Mouse (Mus musculus) MEL (cell line): ENCODE measurements around the gene Casp6. TPM values are rescaled to one million over a fixed set of nuclear protein-coding genes. Genes with fewer than 3 reads are reported as not detected.
A peak's percentile ranks its signal among the peaks of the same experiment; 100 is the strongest.

Experiments
- DNase-seq: peaks from one replicate; pipeline ENCODE4 v3.0.0; 2011; ENCODE audit warnings: low read depth, low spot score
- H3K27ac ChIP-seq: 2 replicates; pipeline ENCODE4 v1.5.1; 2012; ENCODE audit warnings: low read depth, mild to moderate bottlenecking, control low read depth, low read length, moderate library complexity; ENCODE audit not compliant: control insufficient read depth
- H3K27me3 ChIP-seq, 2 experiments: fragments of 150-350 bp in 1 of 2; sonication (generic) in 1 of 2; 2 replicates each; pipeline ENCODE4 v1.6.1; 2012; ENCODE audit warnings: low read length in 2 of 2, mild to moderate bottlenecking in 2 of 2, improper control_type of control experiment in 1 of 2, moderate library complexity in 1 of 2; ENCODE audit not compliant: insufficient read depth in 2 of 2, control insufficient read depth in 1 of 2
- H3K36me3 ChIP-seq, 2 experiments: 2 replicates each; pipeline ENCODE4 v1.6.1; 2012 to 2014; ENCODE audit warnings: low read length in 2 of 2, improper control_type of control experiment in 1 of 2, inconsistent platforms in 1 of 2, mild to moderate bottlenecking in 1 of 2; ENCODE audit not compliant: insufficient read depth in 2 of 2, control insufficient read depth in 1 of 2
- H3K4me1 ChIP-seq, 2 experiments: fragments of 150-350 bp in 1 of 2; sonication (generic) in 1 of 2; 2 replicates each; pipeline ENCODE4 v1.6.1; 2012; ENCODE audit warnings: low read length in 2 of 2, improper control_type of control experiment in 1 of 2, mild to moderate bottlenecking in 1 of 2; ENCODE audit not compliant: insufficient read depth in 2 of 2, control insufficient read depth in 1 of 2
- H3K4me3 ChIP-seq, 2 experiments: fragments of 150-350 bp in 1 of 2; sonication (generic) in 1 of 2; 2 replicates each; pipeline ENCODE4 v1.5.1; 2012; ENCODE audit warnings: low read depth in 2 of 2, low read length in 2 of 2, mild to moderate bottlenecking in 2 of 2, moderate library complexity in 2 of 2, control low read depth in 1 of 2, improper control_type of control experiment in 1 of 2; ENCODE audit not compliant: control insufficient read depth in 1 of 2, insufficient read depth in 1 of 2
- H3K79me2 ChIP-seq: 2 replicates; pipeline ENCODE4 v1.6.1; 2012; ENCODE audit warnings: mild to moderate bottlenecking, low read length, moderate library complexity; ENCODE audit not compliant: control insufficient read depth, poor library complexity, insufficient read depth
- H3K9ac ChIP-seq: 2 replicates; pipeline ENCODE4 v1.6.1; 2012; ENCODE audit warnings: low read depth, mild to moderate bottlenecking, control low read depth, low read length, moderate library complexity; ENCODE audit not compliant: control insufficient read depth, poor library complexity, severe bottlenecking
- H3K9me3 ChIP-seq: fragments of 150-350 bp; sonication (generic); replicated peaks from 2 replicates; pipeline ENCODE4 v1.6.1; 2012; ENCODE audit warnings: mild to moderate bottlenecking, low read length, improper control_type of control experiment, moderate library complexity; ENCODE audit not compliant: insufficient read depth
- EP300 ChIP-seq, 2 experiments: IDR thresholded peaks; 2 replicates each; pipeline ENCODE4 v1.6.1; 2011; ENCODE audit warnings: improper control_type of control experiment in 2 of 2, low read length in 2 of 2, low read depth in 1 of 2, mild to moderate bottlenecking in 1 of 2
- ETS1 ChIP-seq: IDR thresholded peaks from 2 replicates; pipeline ENCODE4 v1.6.1; 2012; ENCODE audit warnings: low read depth, mild to moderate bottlenecking, inconsistent platforms, low read length, improper control_type of control experiment, moderate library complexity
- GABPA ChIP-seq: IDR thresholded peaks from 2 replicates; pipeline ENCODE4 v1.6.1; 2012; ENCODE audit warnings: low read depth, mild to moderate bottlenecking, inconsistent platforms, low read length, improper control_type of control experiment, moderate library complexity
- HCFC1 ChIP-seq: IDR thresholded peaks from 2 replicates; pipeline ENCODE4 v1.6.1; 2012; ENCODE audit warnings: low read depth, mild to moderate bottlenecking, inconsistent platforms, low read length, improper control_type of control experiment, moderate library complexity
- MAZ ChIP-seq: IDR thresholded peaks from 2 replicates; pipeline ENCODE4 v1.6.1; 2012; ENCODE audit warnings: low read depth, mild to moderate bottlenecking, inconsistent platforms, low read length, improper control_type of control experiment
- MYC ChIP-seq: IDR thresholded peaks from 2 replicates; pipeline ENCODE4 v1.6.1; 2011; ENCODE audit warnings: low read depth, mild to moderate bottlenecking, low read length, improper control_type of control experiment, moderate library complexity
- RAD21 ChIP-seq: IDR thresholded peaks from 2 replicates; pipeline ENCODE4 v1.6.1; 2011; ENCODE audit warnings: mild to moderate bottlenecking, low read depth, low read length, improper control_type of control experiment
- SIN3A ChIP-seq: IDR thresholded peaks from 2 replicates; pipeline ENCODE4 v1.6.1; 2012; ENCODE audit warnings: low read length, improper control_type of control experiment, inconsistent platforms
- TBP ChIP-seq: IDR thresholded peaks from 2 replicates; pipeline ENCODE4 v1.8.0; 2011; ENCODE audit warnings: low read depth, low read length, improper control_type of control experiment
- USF1 ChIP-seq: IDR thresholded peaks from 2 replicates; pipeline ENCODE4 v1.6.1; 2014; ENCODE audit warnings: low read depth, mild to moderate bottlenecking, inconsistent platforms, low read length, improper control_type of control experiment, moderate library complexity
- USF2 ChIP-seq, 2 experiments: IDR thresholded peaks; 2 replicates each; pipeline ENCODE4 v1.6.1; 2011 to 2012; ENCODE audit warnings: improper control_type of control experiment in 2 of 2, low read length in 2 of 2, borderline replicate concordance in 1 of 2, inconsistent platforms in 1 of 2, low read depth in 1 of 2, mild to moderate bottlenecking in 1 of 2; ENCODE audit not compliant: insufficient read depth in 1 of 2
- polyA plus RNA-seq, 2 experiments: library from polyadenylated mRNA; stranded (reverse) in 1 of 2; unstranded in 1 of 2; fragments of >175 nt in 1 of 2; fragments of >200 nt in 1 of 2; gene quantifications; 2 replicates each; pipeline versions ENCODE4 v1.2.1 to v1.2.4; 2012; ENCODE audit warnings: low replicate concordance in 2 of 2, low read depth in 1 of 2; ENCODE audit not compliant: insufficient read length in 2 of 2, insufficient read depth in 1 of 2, missing spikeins in 1 of 2
- total RNA-seq: library from RNA; depleted of rRNA; stranded (reverse); fragments of 300-350 nt; gene quantifications from 2 replicates; pipeline ENCODE4 v1.2.3, GENCODE M21; 2012

The Casp6 gene
- total and polyA plus RNA-seq, 3 experiments, result 8.7 to 34.2 TPM; not detected in 1

DNA sequence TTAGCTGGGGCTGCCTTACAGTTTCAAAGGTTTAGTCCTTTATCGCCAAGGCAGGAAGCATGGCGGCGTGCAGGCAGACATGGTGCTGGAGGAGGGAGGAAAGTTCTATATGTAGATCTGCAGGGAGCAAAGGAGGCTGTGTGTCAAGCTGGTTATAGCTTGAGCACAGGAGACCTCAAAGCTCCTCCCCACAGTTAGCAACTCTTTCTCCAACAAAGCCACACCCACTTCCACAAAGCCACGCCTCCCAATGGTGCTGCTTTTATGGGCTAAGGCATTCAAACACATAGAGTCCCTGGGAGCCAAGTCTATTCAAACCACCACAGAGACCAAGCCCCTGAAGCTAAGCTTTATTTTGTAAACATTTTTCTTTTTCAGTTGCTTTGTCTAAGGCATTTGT lies 2.3 kb upstream of the Casp6 start:
- Histone ChIP-seq H3K9ac (no peak overlapping the region), H3K36me3 (peaks cover 2 to 10% of the 10 kb centered on the region in 2 experiments; a peak in 3 of 4 replicates), H3K9me3 (no peaks in the 10 kb centered on the region), H3K4me3 (no peak overlapping the region), H3K27me3 (no peaks in the 10 kb centered on the region), H3K79me2 (no peaks in the 10 kb centered on the region), H3K27ac (no peak overlapping the region), H3K4me1 (peaks cover 0 to 18% of the 10 kb centered on the region in 2 experiments; a peak in 3 of 4 replicates)
- peak; percentile 61 for DNase-seq
- TF ChIP-seq GABPA (no peak), HCFC1 (no peak), MYC (no peak), SIN3A (no peak), USF2 (IDR thresholded peaks at IDR 0.05; ENCODE audit: borderline replicate concordance in 1 of 2, insufficient read depth in 1 of 2, low read depth in 1 of 2, low read length in 2 of 2) (no peak), RAD21 (no peak), EP300 (IDR thresholded peaks at IDR 0.05; ENCODE audit: low read depth in 1 of 2, low read length in 2 of 2) (no peak), ETS1 (no peak)

DNA sequence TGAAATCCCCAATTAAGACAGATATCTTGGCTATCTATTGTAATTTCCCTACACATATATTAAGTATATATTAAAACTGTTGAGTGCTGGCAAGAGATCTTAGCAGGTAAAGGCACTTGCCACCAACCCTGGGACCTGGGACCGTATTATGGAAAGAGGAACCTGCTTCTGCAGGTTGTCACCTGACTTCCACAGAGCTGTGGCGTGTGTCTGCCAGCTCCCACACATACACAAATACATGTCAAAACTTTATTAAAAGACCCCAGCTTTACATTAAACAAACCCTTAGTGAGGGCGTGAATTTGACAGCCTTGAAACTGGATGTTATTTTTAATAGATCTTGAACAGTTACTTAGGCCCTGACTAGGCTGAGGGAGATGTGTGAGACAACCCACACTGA lies 2.1 kb downstream of the Casp6 start:
- peak; percentile 57; the same call in 1 of the 2 replicates for TF ChIP-seq USF1
- no peak for TF ChIP-seq SIN3A
- H3K9ac ChIP-seq, result no peak overlapping the region
- H3K27ac ChIP-seq, result no peak overlapping the region
- DNase-seq, result no peak
- peaks cover 0 to 10% of the 10 kb centered on the region in 2 experiments; a peak in 2 of 4 replicates for H3K36me3 ChIP-seq
- H3K27me3 ChIP-seq, result no peaks in the 10 kb centered on the region
- no peaks in the 10 kb centered on the region for H3K9me3 ChIP-seq
- H3K4me1 ChIP-seq, result peaks cover 0 to 18% of the 10 kb centered on the region in 2 experiments; a peak in 3 of 4 replicates
- H3K4me3 ChIP-seq, result no peak overlapping the region
- no peaks in the 10 kb centered on the region for H3K79me2 ChIP-seq

GRCm38 (mm10) chr3:129903866-129904265 lies 2.6 kb downstream of the Casp6 start:
- no peaks in the 10 kb centered on the region for H3K79me2 ChIP-seq
- no peak overlapping the region for H3K4me3 ChIP-seq
- H3K9me3 ChIP-seq, result no peaks in the 10 kb centered on the region
- no peak for TF ChIP-seq TBP
- no peak for TF ChIP-seq SIN3A
- no peak for TF ChIP-seq MAZ
- no peaks in the 10 kb centered on the region for H3K27me3 ChIP-seq
- H3K4me1 ChIP-seq, result peaks cover 0 to 16% of the 10 kb centered on the region in 2 experiments; a peak in 3 of 4 replicates
- H3K36me3 ChIP-seq, result peaks cover 0 to 10% of the 10 kb centered on the region in 2 experiments; a peak in 2 of 4 replicates
- H3K27ac ChIP-seq, result no peak overlapping the region
- DNase-seq, result no peak
- H3K9ac ChIP-seq, result no peak overlapping the region
